Mouse (Mus musculus) kidney, adult 2 months (tissue): ENCODE measurements around the gene Qser1.

Experiments used
- CTCF ChIP-seq: fragments of 200-500 bp; conservative IDR thresholded peaks from 2 replicates; pipeline ENCODE4 v1.5.1; 2011; ENCODE audit warnings: low read depth, mild to moderate bottlenecking, control low read depth, low read length, moderate library complexity, mixed read lengths; ENCODE audit not compliant: insufficient read depth, insufficient read length
- POLR2A ChIP-seq: fragments of 200-500 bp; IDR thresholded peaks from one replicate; pipeline ENCODE4 v1.6.1; 2011; ENCODE audit warnings: low read depth, low read length, control low read depth

DNA sequence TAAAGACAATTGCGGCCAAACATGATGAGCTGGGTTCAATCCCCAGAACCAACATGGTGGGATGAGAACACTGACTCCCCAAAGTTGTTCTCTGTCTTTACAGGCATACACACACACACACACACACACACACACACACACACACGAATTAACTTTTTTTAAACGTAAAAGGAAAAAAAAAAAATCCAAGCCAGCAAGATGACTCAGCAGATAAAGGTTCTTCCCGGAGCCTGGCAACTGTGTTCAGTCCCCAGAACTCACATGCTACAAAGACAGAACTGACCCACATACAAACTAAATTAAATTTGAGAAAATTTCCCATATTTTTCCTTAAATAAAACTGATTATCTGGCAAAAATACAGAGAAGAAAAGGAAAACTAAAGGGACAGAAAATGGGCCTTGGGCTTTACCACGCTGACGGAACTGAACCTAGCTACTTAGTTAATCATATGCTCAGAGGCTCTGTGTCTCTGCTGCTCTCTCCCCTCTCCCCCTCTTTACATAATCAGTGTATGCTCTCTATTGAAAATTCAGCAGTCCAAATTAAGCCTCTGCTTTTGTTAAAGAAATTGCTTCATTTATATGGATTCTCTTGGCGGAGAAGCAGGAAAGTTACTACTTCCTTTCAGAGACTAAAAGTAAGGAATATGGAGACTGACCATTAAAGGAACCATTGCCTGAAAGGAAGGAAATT is 83.9 kb downstream of the Qser1 start:
- TF ChIP-seq CTCF (no peak), POLR2A (no peak)
